Mouse (Mus musculus): ENCODE measurements around the gene Nes. TPM values are rescaled to one million over a fixed set of nuclear protein-coding genes. Genes with fewer than 3 reads are reported as not detected.

The Nes gene
- polyA plus RNA-seq, 1 experiment from 2014 or later: 9.2 TPM

- WGBS: 49% methylated on average over 4 of the region's 4 CpGs
- Histone ChIP-seq H3K4me1 (replicated peaks; ENCODE audit: control insufficient read depth, insufficient read depth, low read length) (no peaks in the 10 kb centered on the region), H3K27ac (ENCODE audit: low read depth, low read length) (no peak overlapping the region), H3K36me3 (ENCODE audit: control insufficient read depth, insufficient read depth) (peaks cover 24% of the 10 kb centered on the region), H3K9me3 (ENCODE audit: control insufficient read depth) (no peaks in the 10 kb centered on the region), H3K9ac (ENCODE audit: low read depth, low read length) (no peak overlapping the region), H3K4me2 (replicated peaks; ENCODE audit: low read depth) (no peak overlapping the region), H3K27me3 (replicated peaks; ENCODE audit: control insufficient read depth, insufficient read depth, low read length) (peaks cover 29% of the 10 kb centered on the region), H3K4me3 (ENCODE audit: low read depth, low read length) (no peak overlapping the region)
- no peak for ATAC-seq
- no peak for TF ChIP-seq CTCF (IDR thresholded peaks at IDR 0.05; ENCODE audit: low read depth)
Observed at GRCm38 (mm10) chr3:87944838-87945600, 25.9 kb upstream of the Nes start.

GRCm38 (mm10) chr3:87945781-87946540 is 24.9 kb upstream of the Nes start:
- no peak for ATAC-seq
- Histone ChIP-seq H3K36me3 (ENCODE audit: control insufficient read depth, insufficient read depth) (peaks cover 16% of the 10 kb centered on the region), H3K9ac (ENCODE audit: low read depth, low read length) (no peak overlapping the region), H3K4me3 (ENCODE audit: low read depth, low read length) (no peak overlapping the region), H3K4me1 (replicated peaks; ENCODE audit: control insufficient read depth, insufficient read depth, low read length) (no peaks in the 10 kb centered on the region), H3K27ac (ENCODE audit: low read depth, low read length) (no peak overlapping the region), H3K4me2 (replicated peaks; ENCODE audit: low read depth) (no peak overlapping the region), H3K27me3 (replicated peaks; ENCODE audit: control insufficient read depth, insufficient read depth, low read length) (peaks cover 37% of the 10 kb centered on the region), H3K9me3 (ENCODE audit: control insufficient read depth) (no peaks in the 10 kb centered on the region)
- WGBS: 46% methylated on average over 12 of the region's 12 CpGs
- TF ChIP-seq CTCF (IDR thresholded peaks at IDR 0.05; ENCODE audit: low read depth): no peak

GRCm38 (mm10) chr3:87946541-87946860 is 24.4 kb upstream of the Nes start:
- 36% methylated on average over 1 of the region's 1 CpGs for WGBS
- Histone ChIP-seq H3K4me1 (replicated peaks; ENCODE audit: control insufficient read depth, insufficient read depth, low read length) (no peaks in the 10 kb centered on the region), H3K9me3 (ENCODE audit: control insufficient read depth) (no peaks in the 10 kb centered on the region), H3K27ac (ENCODE audit: low read depth, low read length) (no peak overlapping the region), H3K4me3 (ENCODE audit: low read depth, low read length) (no peak overlapping the region), H3K27me3 (replicated peaks; ENCODE audit: control insufficient read depth, insufficient read depth, low read length) (peaks cover 42% of the 10 kb centered on the region), H3K36me3 (ENCODE audit: control insufficient read depth, insufficient read depth) (peaks cover 12% of the 10 kb centered on the region), H3K9ac (ENCODE audit: low read depth, low read length) (no peak overlapping the region), H3K4me2 (replicated peaks; ENCODE audit: low read depth) (no peak overlapping the region)
- TF ChIP-seq CTCF (IDR thresholded peaks at IDR 0.05; ENCODE audit: low read depth): no peak
- no peak for ATAC-seq

- ATAC-seq: no peak
- Histone ChIP-seq H3K4me3 (ENCODE audit: low read depth, low read length) (peak overlapping the region; percentile 13; the same call in 1 of the 2 replicates), H3K27me3 (replicated peaks; ENCODE audit: control insufficient read depth, insufficient read depth, low read length) (peaks cover 45% of the 10 kb centered on the region), H3K9me3 (ENCODE audit: control insufficient read depth) (no peaks in the 10 kb centered on the region), H3K4me2 (replicated peaks; ENCODE audit: low read depth) (peak overlapping the region; percentile 47), H3K4me1 (replicated peaks; ENCODE audit: control insufficient read depth, insufficient read depth, low read length) (no peaks in the 10 kb centered on the region), H3K36me3 (ENCODE audit: control insufficient read depth, insufficient read depth) (peaks cover 5% of the 10 kb centered on the region), H3K9ac (ENCODE audit: low read depth, low read length) (no peak overlapping the region), H3K27ac (ENCODE audit: low read depth, low read length) (no peak overlapping the region)
- 11% methylated on average over 26 of the region's 26 CpGs for WGBS
- no peak for TF ChIP-seq CTCF (IDR thresholded peaks at IDR 0.05; ENCODE audit: low read depth)
Observed at GRCm38 (mm10) chr3:87947056-87947810, 23.6 kb upstream of the Nes start.

- H3K4me1 ChIP-seq (replicated peaks; ENCODE audit: control insufficient read depth, insufficient read depth, low read length): no peaks in the 10 kb centered on the region
- no peak for ATAC-seq
Observed at GRCm38 (mm10) chr3:87947811-87948199, 23.1 kb upstream of the Nes start.

More at GRCm38 (mm10) chr3:87947811-87948199, 23.1 kb upstream of the Nes start:
- TF ChIP-seq CTCF (IDR thresholded peaks at IDR 0.05; ENCODE audit: low read depth): no peak
- H3K27me3 ChIP-seq (replicated peaks; ENCODE audit: control insufficient read depth, insufficient read depth, low read length): peaks cover 51% of the 10 kb centered on the region
- H3K9me3 ChIP-seq (ENCODE audit: control insufficient read depth): no peaks in the 10 kb centered on the region
- no peak overlapping the region for H3K9ac ChIP-seq (ENCODE audit: low read depth, low read length)
- H3K4me3 ChIP-seq (ENCODE audit: low read depth, low read length): peak overlapping the region; percentile 13
- H3K27ac ChIP-seq (ENCODE audit: low read depth, low read length): no peak overlapping the region
- 0 out of 2 replicates have a peak, but pooled peaks cover 2% of the 10 kb centered on the region for H3K36me3 ChIP-seq (ENCODE audit: control insufficient read depth, insufficient read depth)
- WGBS: 1% methylated on average over 17 of the region's 17 CpGs
- peak overlapping the region; percentile 47 for H3K4me2 ChIP-seq (replicated peaks; ENCODE audit: low read depth)
